Mouse (Mus musculus) thymus, postnatal 0 days (tissue): Measurements from ENCODE around the gene Slc27a5. TPM values are rescaled to one million over a fixed set of nuclear protein-coding genes. Genes with fewer than 3 reads are reported as not detected.

Experiments
- DNase-seq: peaks from one replicate; pipeline ENCODE4 v3.0.0-alpha.2; 2015; ENCODE audit warnings: low spot score
- polyA plus RNA-seq: library from polyadenylated mRNA; unstranded; fragments of >200 nt; fragmentation: Nextera tagmentation; extraction: Ambion mirVana; gene quantifications from 2 replicates; pipeline ENCODE4 v1.2.1, GENCODE M21; 2015

Gene Slc27a5
- polyA plus RNA-seq, 1 experiment from 2014 or later: 0.08 TPM

- DNase-seq: peak; percentile 39
Measured at GRCm38 (mm10) chr7:12987409-12988189, 10.4 kb downstream of the Slc27a5 start.

GRCm38 (mm10) chr7:12986906-12987305 lies 11.1 kb downstream of the Slc27a5 start:
- no peak for DNase-seq

GRCm38 (mm10) chr7:12985724-12986123 lies 12.3 kb downstream of the Slc27a5 start:
- no peak for DNase-seq

- no peak for DNase-seq
Measured at GRCm38 (mm10) chr7:12980291-12980690, 17.7 kb downstream of the Slc27a5 start.

DNA sequence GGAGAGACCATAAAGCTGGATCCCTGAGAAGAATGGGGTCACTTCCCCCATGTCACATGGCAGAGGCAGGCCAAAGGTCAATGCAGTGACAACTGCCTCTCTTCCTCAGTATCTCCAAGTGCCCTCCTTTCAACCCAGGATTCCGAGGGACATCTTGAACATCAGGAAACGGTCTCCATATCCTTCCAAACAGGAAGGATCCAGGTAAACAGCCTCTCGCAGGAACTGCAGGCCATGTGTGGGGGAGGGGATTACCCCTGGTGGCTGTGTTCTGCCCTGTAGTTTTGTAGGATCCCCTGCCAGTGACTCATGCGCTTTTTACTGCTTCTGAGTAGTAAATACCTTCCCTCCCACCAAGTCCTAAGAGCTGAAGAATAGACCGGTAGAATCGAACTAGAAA lies 18.2 kb downstream of the Slc27a5 start:
- DNase-seq: no peak

- no peak for DNase-seq
Measured at GRCm38 (mm10) chr7:12978931-12979722, 18.9 kb downstream of the Slc27a5 start.

DNA sequence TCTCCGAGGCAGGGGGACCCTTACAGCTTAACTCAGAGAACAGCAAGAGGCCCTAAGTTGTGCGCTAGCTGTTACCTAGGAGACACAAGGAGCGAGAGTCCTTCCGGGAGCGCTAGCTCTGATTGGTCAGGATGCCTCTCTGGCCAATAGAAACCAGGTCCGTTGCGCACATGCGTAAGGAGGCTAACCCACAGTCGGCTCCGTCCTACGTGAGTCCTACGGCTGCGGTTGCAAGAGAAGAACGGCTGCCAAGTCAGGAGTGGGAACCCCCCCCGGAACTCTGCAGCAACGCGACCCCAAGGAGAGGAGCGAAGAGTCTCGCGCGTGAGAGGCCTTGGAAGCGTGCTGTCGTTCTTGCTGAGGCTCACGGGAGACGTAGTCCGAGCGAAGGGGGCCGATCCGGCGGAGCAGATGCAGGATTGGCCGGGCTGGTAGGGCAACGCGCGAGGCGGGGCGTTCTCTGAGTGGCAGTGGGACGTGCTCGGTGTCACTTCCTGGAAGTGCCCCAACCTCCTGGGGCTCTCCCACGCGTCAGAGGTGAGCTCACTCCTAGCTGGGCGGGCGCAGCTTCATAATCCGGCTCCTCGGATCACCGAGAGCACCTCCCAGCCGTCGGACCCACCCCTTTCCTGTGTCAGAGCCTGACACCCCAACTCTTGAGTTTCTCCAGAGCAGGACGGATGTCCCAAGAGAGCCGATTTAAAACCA lies 20.2 kb downstream of the Slc27a5 start, which contains the start of gene Zfp446:
Gene Zfp446, plus strand, starts transcription at position 167 of the 708 bp plus-strand sequence.
- DNase-seq: peak; percentile 98

DNA sequence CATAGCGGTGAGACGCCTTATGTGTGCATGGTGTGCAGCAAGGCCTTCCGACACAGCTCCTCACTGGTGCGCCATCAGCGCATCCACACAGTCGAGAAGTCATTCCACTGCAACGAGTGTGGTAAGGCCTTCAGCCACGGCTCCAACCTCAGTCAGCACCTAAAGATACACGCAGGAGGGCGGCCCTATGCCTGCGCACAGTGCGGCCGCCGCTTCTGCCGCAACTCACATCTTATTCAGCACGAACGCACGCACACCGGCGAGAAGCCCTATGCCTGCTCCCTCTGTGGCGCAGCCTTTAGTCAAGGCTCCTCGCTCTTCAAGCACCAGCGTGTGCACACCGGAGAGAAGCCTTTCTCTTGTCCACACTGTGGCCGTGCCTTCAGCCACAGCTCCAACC lies 27.1 kb downstream of the Slc27a5 start:
- DNase-seq: no peak

DNA sequence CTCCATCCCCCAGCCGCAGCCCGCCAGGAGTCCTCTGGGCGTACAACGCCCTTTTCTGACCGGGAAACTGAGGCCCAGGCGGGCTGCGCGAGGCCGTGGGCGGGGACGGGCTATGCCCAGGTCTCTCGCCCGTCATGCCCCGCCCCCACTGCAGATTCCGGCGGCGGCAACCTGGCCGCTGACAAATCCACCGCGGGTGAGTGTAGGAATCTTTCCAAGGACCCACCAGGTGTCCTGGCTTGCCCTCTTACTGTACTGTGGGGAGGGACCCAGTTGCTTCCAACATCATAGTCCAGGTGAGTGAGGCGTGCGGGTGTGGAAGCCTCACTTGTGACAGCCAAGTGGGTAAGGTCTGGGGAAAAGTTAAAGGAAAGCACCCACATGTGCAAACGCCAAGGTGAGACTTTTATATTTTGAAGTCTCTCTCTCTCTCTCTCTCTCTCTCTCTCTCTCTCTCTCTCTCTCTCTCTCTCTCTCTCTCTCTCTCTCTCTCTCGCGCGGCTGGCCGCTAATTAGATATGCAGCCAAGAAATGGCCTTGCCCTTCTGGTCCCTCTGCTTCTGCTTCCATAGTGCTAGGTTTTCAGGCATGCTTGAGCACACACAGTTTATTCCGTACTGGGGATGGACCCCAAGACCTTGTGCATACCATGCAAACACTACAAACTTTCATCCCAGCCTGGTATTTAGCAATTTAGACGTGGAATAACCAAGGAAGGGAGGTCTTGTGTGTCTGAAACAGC lies 31.7 kb downstream of the Slc27a5 start:
- peak; percentile 45 for DNase-seq

DNA sequence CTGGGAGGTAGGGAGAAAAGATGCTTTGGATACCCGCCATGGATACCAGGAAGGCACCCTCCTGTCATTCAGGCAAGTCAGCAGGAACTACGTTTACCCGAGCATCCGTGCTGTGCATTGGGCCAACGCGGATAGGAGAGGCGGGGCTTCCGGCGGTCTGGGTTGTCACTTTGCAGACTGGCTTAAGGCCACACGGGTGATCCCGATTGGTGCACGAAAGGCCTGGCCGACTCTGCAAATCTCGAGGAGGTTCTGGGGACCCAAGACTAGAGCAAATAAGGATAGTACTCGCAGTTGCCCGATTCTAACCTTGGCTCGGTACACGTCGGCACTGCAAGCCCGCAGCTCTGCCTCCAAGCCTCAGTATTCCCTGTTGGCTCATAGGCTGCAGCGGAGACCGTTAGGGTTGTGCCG lies 32.3 kb downstream of the Slc27a5 start, which contains the start of gene Zfp324:
Gene Zfp324, plus strand, starts transcription at position 161 of the 414 bp plus-strand sequence.
- peak; percentile 86 for DNase-seq

DNA sequence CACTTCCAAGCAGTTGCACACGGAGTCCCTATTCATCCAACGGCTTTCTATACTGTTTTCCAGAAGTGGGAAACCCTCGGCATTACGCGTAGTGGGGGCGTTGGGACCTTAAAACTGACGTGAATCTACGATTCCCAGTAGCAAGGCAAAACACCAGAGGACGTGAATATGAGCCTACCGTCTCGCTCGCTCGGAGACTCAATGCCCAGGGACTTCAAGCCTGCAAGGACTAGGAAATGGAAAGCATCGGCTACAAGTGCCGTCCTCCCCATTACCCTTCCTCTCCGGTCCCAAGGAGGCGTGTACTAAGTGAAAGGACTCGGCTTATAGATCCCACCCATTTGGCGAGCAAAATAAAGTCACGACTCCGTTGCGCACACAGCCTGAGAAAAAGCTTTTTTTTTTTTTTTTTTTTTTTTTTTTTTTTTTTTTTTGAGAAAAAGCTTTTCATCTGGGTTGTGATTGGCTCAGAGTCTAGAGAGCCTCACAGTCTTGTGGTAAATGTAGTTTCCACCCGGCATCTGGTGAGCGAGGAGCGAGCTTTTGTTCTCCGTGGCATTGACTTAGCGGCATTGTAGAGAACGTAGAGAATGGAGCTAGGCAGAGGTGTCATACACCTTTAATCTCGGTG lies 36.4 kb downstream of the Slc27a5 start:
- peak; percentile 88 for DNase-seq

DNA sequence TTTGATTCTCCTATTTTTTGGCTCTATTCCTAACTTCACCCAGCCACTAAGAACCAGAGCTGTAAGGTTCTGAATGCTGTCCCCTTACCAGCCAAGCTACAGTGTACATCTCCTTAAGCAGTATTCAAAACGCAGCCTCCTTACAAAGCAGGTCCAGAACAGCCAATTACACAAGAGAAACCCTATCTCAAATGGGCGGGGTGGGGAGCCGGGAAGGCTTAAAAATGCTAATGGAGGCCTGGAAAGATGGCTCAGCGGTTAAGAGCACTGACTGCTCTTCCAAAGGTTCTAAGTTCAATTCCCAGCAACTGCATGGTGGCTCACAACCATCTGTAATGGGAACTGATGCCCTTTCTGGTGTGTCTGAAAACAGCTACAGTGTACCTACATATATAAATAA lies 38.3 kb downstream of the Slc27a5 start:
- DNase-seq: no peak

DNA sequence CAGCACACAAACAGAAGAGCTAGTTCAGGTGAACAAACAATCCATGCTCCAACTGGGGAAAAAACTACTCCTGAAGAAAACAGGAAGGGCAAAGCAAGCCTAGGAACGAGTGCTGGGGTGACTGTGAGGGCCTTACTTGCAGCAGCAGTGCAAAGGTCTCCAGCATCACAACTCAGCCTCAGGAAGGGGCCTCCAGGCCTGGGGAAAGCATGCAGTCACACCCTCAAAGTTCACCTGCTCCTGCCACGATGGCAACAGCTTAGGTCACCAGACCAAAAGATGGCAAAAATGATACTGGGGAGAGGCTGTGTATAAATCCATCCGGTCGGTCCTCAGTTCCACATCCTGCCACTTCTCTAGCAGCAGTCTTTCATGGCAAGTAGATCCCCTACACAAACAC lies 39.0 kb downstream of the Slc27a5 start:
- DNase-seq: no peak

- no peak for DNase-seq
Measured at GRCm38 (mm10) chr7:12957511-12957910, 40.5 kb downstream of the Slc27a5 start.

- peak; percentile 27 for DNase-seq
Measured at GRCm38 (mm10) chr7:12954896-12955295, 43.1 kb downstream of the Slc27a5 start.

GRCm38 (mm10) chr7:12949872-12950229 lies 48.1 kb downstream of the Slc27a5 start:
- no peak for DNase-seq

DNA sequence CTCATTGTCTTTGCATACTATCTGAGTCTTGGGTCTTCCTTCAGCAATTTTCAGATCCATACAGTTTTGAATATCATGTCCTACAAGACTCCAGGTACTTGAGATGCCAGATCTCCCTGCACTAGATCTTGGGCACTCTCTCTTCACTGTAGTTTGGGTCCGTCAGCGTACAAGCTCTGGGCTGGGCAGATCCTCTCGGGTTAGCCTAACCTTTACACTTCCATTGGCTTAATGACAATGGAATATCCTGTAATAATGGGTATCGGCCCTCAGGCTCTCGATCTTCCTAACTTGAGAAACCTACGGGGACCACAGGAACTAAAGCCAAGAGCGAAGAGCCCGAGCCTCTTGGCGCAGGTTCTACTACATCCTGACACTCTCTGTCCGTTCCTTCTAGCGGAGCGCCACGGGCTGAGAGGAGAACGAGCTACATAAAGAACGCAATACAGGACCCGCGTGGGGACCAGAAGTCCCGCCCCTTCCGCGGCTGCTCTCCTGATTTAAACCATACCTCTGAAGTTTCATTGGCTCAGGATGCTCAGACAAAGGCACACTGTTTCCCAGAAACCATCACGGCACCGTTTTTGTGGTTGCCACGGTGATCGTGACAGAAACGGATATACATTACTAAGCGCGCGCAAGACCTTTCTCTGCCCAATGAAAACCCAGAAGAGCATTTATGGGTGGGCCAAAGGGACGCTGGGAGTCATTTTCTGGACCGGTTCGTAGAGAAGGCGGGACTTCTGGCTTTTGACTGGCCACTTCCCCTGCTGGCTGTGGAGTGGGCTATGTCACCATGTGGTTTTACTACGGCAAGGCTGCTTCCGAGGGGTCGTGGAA lies 48.7 kb downstream of the Slc27a5 start:
- DNase-seq: peak; percentile 98

DNA sequence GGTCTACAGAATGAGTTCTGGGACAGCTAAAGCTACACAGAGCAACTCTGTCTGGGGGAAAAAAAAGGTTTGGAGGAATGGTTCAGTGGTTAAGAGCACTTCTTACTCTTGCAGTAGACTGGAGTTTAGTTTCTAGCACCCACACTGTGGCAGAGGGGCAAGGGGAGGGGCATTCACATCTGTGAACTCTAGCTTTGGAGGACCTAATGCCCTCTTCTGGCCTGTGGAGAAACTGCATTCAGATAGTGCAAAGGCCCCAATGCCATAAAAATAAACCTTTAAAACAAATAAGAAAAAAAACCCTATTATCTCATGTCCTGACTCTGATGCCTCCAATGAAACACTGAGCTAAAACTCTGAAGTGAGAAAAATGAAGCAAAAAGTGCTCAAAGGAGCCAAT lies 54.5 kb downstream of the Slc27a5 start:
- peak; percentile 69 for DNase-seq

GRCm38 (mm10) chr7:12940599-12940998 lies 57.4 kb downstream of the Slc27a5 start:
- no peak for DNase-seq
